ENCODE assay signal across 8 mouse cellular contexts in genomic region chr11:55518806-55519674, GRCm38 (mm10). TPM values are rescaled to one million over a fixed set of nuclear protein-coding genes. Genes with fewer than 3 reads are reported as not detected.
DNase-seq lines count a peak whose midpoint lies in the region; ATAC-seq and TF ChIP-seq lines count a peak whose summit lies in the region.

No protein-coding gene starts in this region.

- intact Hi-C loops in gastrocnemius, postnatal 14 days (cut with DNase I; ENCODE audit: low total_unique reads) = no loop called here

- TF ChIP-seq POLR2A in liver, adult 2 months (IDR thresholded peaks at IDR 0.05; ENCODE audit: extremely low read depth, insufficient read depth, low read length) = no peak

- no peaks in the 10 kb centered on the region for H3K27me3 ChIP-seq in kidney, postnatal 0 days (ENCODE audit: insufficient read depth, low read length)
- H3K27me3 ChIP-seq in liver, adult 2 months (ENCODE audit: control insufficient read depth, insufficient read depth, low read length) = no peaks in the 10 kb centered on the region

- H3K4me2 ChIP-seq in kidney, postnatal 0 days (ENCODE audit: low read length) = no peak overlapping the region

- H3K36me3 ChIP-seq in kidney, postnatal 0 days (ENCODE audit: insufficient read depth, low read length) = no peaks in the 10 kb centered on the region
- no peaks in the 10 kb centered on the region for H3K36me3 ChIP-seq in liver, adult 2 months (ENCODE audit: control insufficient read depth, insufficient read depth, low read length)

- no peaks in the 10 kb centered on the region for H3K4me1 ChIP-seq in kidney, postnatal 0 days (replicated peaks; ENCODE audit: insufficient read depth, low read length)
- no peaks in the 10 kb centered on the region for H3K4me1 ChIP-seq in liver, adult 2 months (ENCODE audit: control insufficient read depth, insufficient read depth, low read length)

- 6% methylated on average over 9 of the region's 9 CpGs for whole genome bisulfite sequencing in kidney, postnatal 0 days
- 4% methylated on average over 9 of the region's 9 CpGs for WGBS in liver, adult 2 months

- peak; percentile 98 for TF ChIP-seq CTCF in kidney, postnatal 0 days (IDR thresholded peaks at IDR 0.05; ENCODE audit: low read depth)
- peak; percentile 87 for TF ChIP-seq CTCF in liver, adult 2 months (IDR thresholded peaks at IDR 0.05; ENCODE audit: low read depth, low read length)

- H3K9me3 ChIP-seq in kidney, postnatal 0 days (replicated peaks; ENCODE audit: low read length) = no peaks in the 10 kb centered on the region

- no peak overlapping the region for H3K27ac ChIP-seq in kidney, postnatal 0 days
- H3K27ac ChIP-seq in liver, adult 2 months (replicated peaks; ENCODE audit: insufficient read depth, low read depth, low read length) = no peak overlapping the region

- peak; percentile 90 for ATAC-seq in common myeloid progenitor, adult 5-6 weeks (replicated peaks; ENCODE audit: low read depth, poor library complexity, severe bottlenecking)
- no peak; the same call in 1 of the 2 replicates for ATAC-seq in kidney, postnatal 0 days (replicated peaks; ENCODE audit: low FRiP score, low read depth)

- H3K4me3 ChIP-seq in kidney, postnatal 0 days (replicated peaks; ENCODE audit: low read depth, low read length) = no peak overlapping the region
- H3K4me3 ChIP-seq in liver, adult 2 months (ENCODE audit: insufficient read depth, low read depth, low read length) = no peak overlapping the region

- no peak overlapping the region for H3K9ac ChIP-seq in kidney, postnatal 0 days (ENCODE audit: low read depth, low read length)
- no peak overlapping the region for H3K9ac ChIP-seq in liver, adult 2 months (ENCODE audit: low read depth, low read length)

- H3K79me2 ChIP-seq in liver, adult 2 months (ENCODE audit: control insufficient read depth, insufficient read depth, low read length) = no peaks in the 10 kb centered on the region

- DNase-seq in 3T3-L1 (ENCODE audit: low read depth, low spot score) (peak; percentile 79), ZHBTc4 (ENCODE audit: low read depth, low spot score) (peak; percentile 85)
- DNase-seq in gastrocnemius, postnatal 14 days = peak; percentile 36
- peak; percentile 84 for DNase-seq in kidney, postnatal 0 days (ENCODE audit: low spot score)
- DNase-seq in liver, adult 2 months (ENCODE audit: extremely low read depth, low read depth, low spot score) = peak; percentile 42
- peak; percentile 86 for DNase-seq in neural tube, embryonic 10.5 days (ENCODE audit: extremely low spot score, low spot score)
- DNase-seq in testis, postnatal 14 days (ENCODE audit: low spot score) = peak; percentile 63

RNA-seq across cellular contexts. Expression of gene G3bp1, which starts 49.6 kb away (rescaled TPM):
- 123 and 135 TPM in 2 replicates for total RNA-seq in common myeloid progenitor, adult 5-6 weeks (2017)
- 10 to 100 TPM; 54.8 to 64.9 TPM for total RNA-seq in gastrocnemius, postnatal 14 days (2021)
- polyA plus RNA-seq in kidney, postnatal 0 days (2015; fragmentation: Nextera tagmentation; extraction: Ambion mirVana) = 109 and 119 TPM in 2 replicates
- 15.7 and 19.5 TPM in 2 replicates for total RNA-seq in liver, adult 2 months (2014; rRNA removed)
- 13.6 and 14.0 TPM in 2 replicates for polyA plus RNA-seq in liver, adult 2 months (2012; rRNA removed)

RNA-seq across cellular contexts. Expression of gene Atox1, which starts 58.0 kb away (rescaled TPM):
- 27.7 and 48.8 TPM in 2 replicates for total RNA-seq in common myeloid progenitor, adult 5-6 weeks (2017)
- total RNA-seq in gastrocnemius, postnatal 14 days (2021) = 10 to 100 TPM; 58.7 to 65.7 TPM
- 495 and 517 TPM in 2 replicates for polyA plus RNA-seq in kidney, postnatal 0 days (2015; fragmentation: Nextera tagmentation; extraction: Ambion mirVana)
- 220 and 227 TPM in 2 replicates for total RNA-seq in liver, adult 2 months (2014; rRNA removed)
- polyA plus RNA-seq in liver, adult 2 months (2012; rRNA removed) = 358 and 464 TPM in 2 replicates

Comparison
In these comparisons a context has a peak if more than half of its experiments do, and no peak if none do; other contexts are left out.
1. DNase-seq: peak in every context shown above with its lines; median percentile 86 in neural tube, embryonic 10.5 days; 85 in ZHBTc4; 84 in kidney, postnatal 0 days; 79 in 3T3-L1; 63 in testis, postnatal 14 days; 42 in liver, adult 2 months; 36 in gastrocnemius, postnatal 14 days.